In the genomic region with DNA sequence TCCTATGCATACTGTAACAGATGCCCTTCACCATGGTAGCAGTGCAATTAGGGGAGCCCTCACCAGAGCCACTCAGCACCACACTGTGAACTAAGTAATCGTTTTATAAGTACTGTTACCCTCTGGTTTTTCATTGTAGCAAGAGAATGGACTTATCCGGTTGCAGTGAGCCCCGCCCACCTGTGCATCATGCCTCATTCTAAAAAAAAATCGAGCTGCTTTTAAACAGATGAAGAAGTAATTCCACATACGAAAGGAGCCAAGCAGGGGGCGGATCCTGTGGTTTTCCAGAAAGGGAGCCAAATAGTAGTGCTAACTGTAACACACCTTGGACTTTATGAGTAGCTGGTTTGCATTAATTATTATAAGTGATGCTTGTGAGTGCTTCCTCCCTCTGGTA, we compare ENCODE assay signal across 24 mouse cellular contexts. TPM values are rescaled to one million over a fixed set of nuclear protein-coding genes. Genes with fewer than 3 reads are reported as not detected.
DNase-seq lines count a peak whose midpoint lies in the region; ATAC-seq and TF ChIP-seq lines count a peak whose summit lies in the region.
"Had no signal": no experiment of that assay in that cellular context is flagged by ENCODE, and none has a peak within 500 bp of the region (broad histone marks: within the 10 kb centered on the region; RNA-seq: fewer than 3 reads in every experiment).

No protein-coding gene starts in this region.

- no peak overlapping the region for H3K9ac ChIP-seq in kidney, embryonic 16.5 days (replicated peaks; ENCODE audit: low read length)
- H3K9ac ChIP-seq in embryonic facial prominence, embryonic 15.5 days, result no peak overlapping the region
- H3K9ac ChIP-seq: forebrain, embryonic 12.5 days; heart, embryonic 12.5 days; hindbrain, embryonic 14.5 days; intestine, embryonic 15.5 days; stomach, embryonic 15.5 days had no signal

- no peak overlapping the region for H3K27ac ChIP-seq in kidney, adult 2 months (ENCODE audit: insufficient read depth, low read depth, low read length)
- H3K27ac ChIP-seq in kidney, embryonic 16.5 days (ENCODE audit: low read length), result no peak overlapping the region
- peak overlapping the region; percentile 84; the same call in 1 of the 2 replicates for H3K27ac ChIP-seq in embryonic facial prominence, embryonic 15.5 days (replicated peaks)
- H3K27ac ChIP-seq: forebrain, embryonic 12.5 days; hindbrain, embryonic 14.5 days; intestine, embryonic 15.5 days; macrophage; midbrain, embryonic 10.5 days; stomach, embryonic 15.5 days had no signal

- peaks cover 26% of the 10 kb centered on the region for H3K4me1 ChIP-seq in kidney, adult 2 months (ENCODE audit: control insufficient read depth, insufficient read depth, low read length)
- H3K4me1 ChIP-seq in kidney, embryonic 16.5 days (ENCODE audit: insufficient read depth, low read length), result peaks cover 12% of the 10 kb centered on the region
- H3K4me1 ChIP-seq in embryonic facial prominence, embryonic 15.5 days, result peaks cover 64% of the 10 kb centered on the region

- 60% methylated on average over 6 of the region's 6 CpGs for WGBS in kidney, adult 2 months
- whole genome bisulfite sequencing in kidney, embryonic 16.5 days, result 81% methylated on average over 6 of the region's 6 CpGs
- WGBS in embryonic facial prominence, embryonic 15.5 days, result 61% methylated on average over 6 of the region's 6 CpGs

- no peaks in the 10 kb centered on the region for H3K27me3 ChIP-seq in kidney, adult 2 months (replicated peaks; ENCODE audit: control insufficient read depth, insufficient read depth, low read length)
- H3K27me3 ChIP-seq in kidney, embryonic 16.5 days (ENCODE audit: insufficient read depth, low read length), result no peaks in the 10 kb centered on the region
- H3K27me3 ChIP-seq in embryonic facial prominence, embryonic 15.5 days, result no peaks in the 10 kb centered on the region
- H3K27me3 ChIP-seq: forebrain, embryonic 12.5 days; heart, embryonic 12.5 days; intestine, embryonic 15.5 days; stomach, embryonic 15.5 days had no signal

- no peaks in the 10 kb centered on the region for H3K36me3 ChIP-seq in kidney, adult 2 months (ENCODE audit: control insufficient read depth, insufficient read depth, low read length)
- H3K36me3 ChIP-seq in kidney, embryonic 16.5 days (ENCODE audit: insufficient read depth, low read length), result no peaks in the 10 kb centered on the region
- no peaks in the 10 kb centered on the region for H3K36me3 ChIP-seq in embryonic facial prominence, embryonic 15.5 days
- H3K36me3 ChIP-seq: forebrain, embryonic 12.5 days; heart, embryonic 12.5 days; intestine, embryonic 15.5 days; midbrain, embryonic 10.5 days; stomach, embryonic 15.5 days had no signal

- no peak for TF ChIP-seq POLR2A in kidney, adult 2 months (IDR thresholded peaks at IDR 0.05; ENCODE audit: low read depth, low read length)

- no peak overlapping the region for H3K4me3 ChIP-seq in kidney, adult 2 months (ENCODE audit: insufficient read depth, low read depth, low read length)
- H3K4me3 ChIP-seq in kidney, embryonic 16.5 days (ENCODE audit: low read length), result no peak overlapping the region
- no peak overlapping the region for H3K4me3 ChIP-seq in embryonic facial prominence, embryonic 15.5 days (replicated peaks)
- H3K4me3 ChIP-seq: forebrain, embryonic 12.5 days; heart, embryonic 12.5 days; intestine, embryonic 15.5 days; midbrain, embryonic 10.5 days; stomach, embryonic 15.5 days had no signal

- DNase-seq in kidney, adult 2 months, result peak; percentile 41
- peak; percentile 74 for DNase-seq in lung, postnatal 36 days
- DNase-seq in lung, postnatal 4 days, result no peak
- peak; percentile 80 for DNase-seq in NIH3T3 (ENCODE audit: low read depth)
- DNase-seq in ovary, adult 18-20 months (ENCODE audit: low spot score), result no peak
- DNase-seq: adrenal gland, postnatal 10 days; cerebellum, adult 11 months; cerebellum, postnatal 14 days; embryo, embryonic 11 days; gastrocnemius, postnatal 10 days; heart, adult 11 months; heart, postnatal 14 days; liver; thymus, adult 18-20 months had no signal

- no peak overlapping the region for H3K4me2 ChIP-seq in kidney, embryonic 16.5 days (replicated peaks; ENCODE audit: low read depth, low read length)
- no peak overlapping the region for H3K4me2 ChIP-seq in embryonic facial prominence, embryonic 15.5 days (replicated peaks)
- H3K4me2 ChIP-seq: forebrain, embryonic 12.5 days; heart, embryonic 12.5 days; hindbrain, embryonic 14.5 days; intestine, embryonic 15.5 days; stomach, embryonic 15.5 days had no signal

- no peaks in the 10 kb centered on the region for H3K9me3 ChIP-seq in kidney, embryonic 16.5 days (ENCODE audit: low read length)
- H3K9me3 ChIP-seq in embryonic facial prominence, embryonic 15.5 days (replicated peaks), result no peaks in the 10 kb centered on the region
- H3K9me3 ChIP-seq: forebrain, embryonic 12.5 days; heart, embryonic 12.5 days; intestine, embryonic 15.5 days; midbrain, embryonic 10.5 days; stomach, embryonic 15.5 days had no signal

- TF ChIP-seq CTCF in kidney, adult 2 months (conservative IDR thresholded peaks at IDR 0.05; ENCODE audit: insufficient read depth, insufficient read length, low read depth, low read length), result no peak

- no peak for ATAC-seq in kidney, embryonic 16.5 days (ENCODE audit: low FRiP score, low TSS enrichment)
- no peak for ATAC-seq in embryonic facial prominence, embryonic 15.5 days (ENCODE audit: insufficient number of reproducible peaks, low FRiP score, low TSS enrichment, low read depth)
- ATAC-seq: activated CD4-positive, CD25-positive, alpha-beta regulatory T cell, adult 4 months; intestine, embryonic 15.5 days had no signal

RNA-seq across cellular contexts. Expression of gene Bcr, which starts 58.1 kb away (rescaled TPM):
- polyA plus RNA-seq in kidney, adult 2 months (2012; rRNA removed), result 28.4 and 28.7 TPM in 2 replicates
- 6.8 and 8.4 TPM in 2 replicates for polyA plus RNA-seq in kidney, embryonic 16.5 days (2015; fragmentation: Nextera tagmentation; extraction: Ambion mirVana)
- 7.5 and 9.2 TPM in 2 replicates for polyA plus RNA-seq in embryonic facial prominence, embryonic 15.5 days (2015; fragmentation: Nextera tagmentation; extraction: Ambion mirVana)

Comparison
In these comparisons a context has a peak if more than half of its experiments do, and no peak if none do; other contexts are left out.
1. DNase-seq: peak in kidney, adult 2 months (single experiment), lung, postnatal 36 days (single experiment) and NIH3T3 (single experiment); none in lung, postnatal 4 days (0 of 2) and ovary, adult 18-20 months (single experiment).